Mouse (Mus musculus) T-helper 17 cell (primary cell): Measurements from ENCODE around the gene 2010111I01Rik.

ENCODE experiments used
- in situ Hi-C, 2 experiments: fragments of 300-600 bp; cut with MboI, MseI; formaldehyde crosslinking; loops; 1 replicate in 1 of 2; 2 replicates in 1 of 2; pipeline ENCODE4 v1.15.1; 2025; ENCODE audit warnings: high pct_unique_total_duplicates in 2 of 2

The 2010111I01Rik gene

GRCm38 (mm10) chr13:63252295-63253010 is 287.8 kb downstream of the 2010111I01Rik start:
- in situ Hi-C loops, result no loop called here

GRCm38 (mm10) chr13:63253147-63253546 is 288.5 kb downstream of the 2010111I01Rik start:
- in situ Hi-C loops, result no loop called here

GRCm38 (mm10) chr13:63253886-63254636 is 289.4 kb downstream of the 2010111I01Rik start:
- in situ Hi-C loops, result no loop called here

- in situ Hi-C loops, result no loop called here
Measured at GRCm38 (mm10) chr13:63255519-63256011, 290.9 kb downstream of the 2010111I01Rik start.

- in situ Hi-C loops, result no loop called here
Measured at GRCm38 (mm10) chr13:63256146-63256545, 291.5 kb downstream of the 2010111I01Rik start.

- in situ Hi-C loops, result no loop called here
Measured at GRCm38 (mm10) chr13:63256807-63257206, 292.1 kb downstream of the 2010111I01Rik start.

- in situ Hi-C loops, result no loop called here
Measured at GRCm38 (mm10) chr13:63258167-63258582, 293.5 kb downstream of the 2010111I01Rik start.

GRCm38 (mm10) chr13:63258671-63259070 is 294.0 kb downstream of the 2010111I01Rik start:
- in situ Hi-C loops, result no loop called here

GRCm38 (mm10) chr13:63260133-63260532 is 295.4 kb downstream of the 2010111I01Rik start:
- in situ Hi-C loops, result no loop called here

- in situ Hi-C loops, result no loop called here
Measured at GRCm38 (mm10) chr13:63260753-63261631, 296.3 kb downstream of the 2010111I01Rik start.

GRCm38 (mm10) chr13:63261676-63262075 is 297.0 kb downstream of the 2010111I01Rik start:
- in situ Hi-C loops, result no loop called here

GRCm38 (mm10) chr13:63262168-63262957 is 297.7 kb downstream of the 2010111I01Rik start:
- in situ Hi-C loops, result no loop called here

- in situ Hi-C loops, result no loop called here
Measured at GRCm38 (mm10) chr13:63268371-63268770, 303.7 kb downstream of the 2010111I01Rik start.

GRCm38 (mm10) chr13:63268776-63269175 is 304.1 kb downstream of the 2010111I01Rik start:
- in situ Hi-C loops, result no loop called here

GRCm38 (mm10) chr13:63270191-63270590 is 305.5 kb downstream of the 2010111I01Rik start:
- in situ Hi-C loops, result no loop called here

- in situ Hi-C loops, result no loop called here
Measured at GRCm38 (mm10) chr13:63272017-63272601, 307.4 kb downstream of the 2010111I01Rik start.

GRCm38 (mm10) chr13:63272602-63273229 is 308.0 kb downstream of the 2010111I01Rik start:
- in situ Hi-C loops, result no loop called here

- in situ Hi-C loops, result no loop called here
Measured at GRCm38 (mm10) chr13:63273859-63274258, 309.2 kb downstream of the 2010111I01Rik start.

GRCm38 (mm10) chr13:63274488-63275166 is 309.9 kb downstream of the 2010111I01Rik start:
- in situ Hi-C loops, result no loop called here
